Mouse (Mus musculus) megakaryocyte progenitor cell, adult 5-6 weeks (primary cell): ENCODE measurements around the gene Tatdn3. TPM values are rescaled to one million over a fixed set of nuclear protein-coding genes. Genes with fewer than 3 reads are reported as not detected.

Experiments used
- total RNA-seq, 2 experiments: library from RNA; stranded (forward) in 1 of 2; stranded (reverse) in 1 of 2; fragments of 157-497, 149-512 nt in 1 of 2; fragments of 200-1000 nt in 1 of 2; gene quantifications; 2 replicates each; pipeline versions ENCODE4 v1.2.3 to v1.2.4; 2015 to 2017

Tatdn3 gene
- total RNA-seq, 2 experiments from 2014 or later, result 18.0 to 19.3 TPM

Other genes with a start within 250 kb of the Tatdn3 start
- gene Rps6kc1, start 151.2 kb downstream of the Tatdn3 start, total RNA-seq (2015), result 6.9 and 7.2 TPM in 2 replicates
- 8.7 and 10.4 TPM in 2 replicates for gene Rps6kc1, start 151.2 kb downstream of the Tatdn3 start, total RNA-seq (2017)
- 23.4 and 25.3 TPM in 2 replicates for gene Angel2, start 137.8 kb downstream of the Tatdn3 start, total RNA-seq (2015)
- 22.9 and 35.8 TPM in 2 replicates for gene Angel2, start 137.8 kb downstream of the Tatdn3 start, total RNA-seq (2017)
- gene Vash2, start 83.6 kb downstream of the Tatdn3 start, total RNA-seq (2015), result 0.05 and 0.07 TPM in 2 replicates
- gene Vash2, start 83.6 kb downstream of the Tatdn3 start, total RNA-seq (2017), result 0.07 and 0.08 TPM in 2 replicates
- 29.9 and 30.6 TPM in 2 replicates for gene Flvcr1, start 36.8 kb downstream of the Tatdn3 start, total RNA-seq (2015)
- gene Flvcr1, start 36.8 kb downstream of the Tatdn3 start, total RNA-seq (2017), result 21.7 and 24.9 TPM in 2 replicates
- not detected in 2 replicates for gene Spata45, start 26.3 kb downstream of the Tatdn3 start, total RNA-seq (2015)
- not detected in 2 replicates for gene Spata45, start 26.3 kb downstream of the Tatdn3 start, total RNA-seq (2017)
- gene Nsl1, start 80 bp upstream of the Tatdn3 start, total RNA-seq (2015), result 9.8 and 9.9 TPM in 2 replicates
- gene Nsl1, start 80 bp upstream of the Tatdn3 start, total RNA-seq (2017), result 16.0 and 23.1 TPM in 2 replicates
- gene Batf3, start 34.9 kb upstream of the Tatdn3 start, total RNA-seq (2015), result 1.0 and 1.9 TPM in 2 replicates
- gene Batf3, start 34.9 kb upstream of the Tatdn3 start, total RNA-seq (2017), result 1.3 TPM in 1 of 2 replicates, not detected in the other
- gene Fam71a, start 101.9 kb upstream of the Tatdn3 start, total RNA-seq (2015), result 0.12 TPM in 1 of 2 replicates, not detected in the other
- not detected in 2 replicates for gene Fam71a, start 101.9 kb upstream of the Tatdn3 start, total RNA-seq (2017)
- gene Atf3, start 155.1 kb upstream of the Tatdn3 start, total RNA-seq (2015), result 2.2 and 8.0 TPM in 2 replicates
- gene Atf3, start 155.1 kb upstream of the Tatdn3 start, total RNA-seq (2017), result 1.0 and 20.5 TPM in 2 replicates